Mouse (Mus musculus): ENCODE data around the gene Ldlrad3.

Gene Ldlrad3

DNA sequence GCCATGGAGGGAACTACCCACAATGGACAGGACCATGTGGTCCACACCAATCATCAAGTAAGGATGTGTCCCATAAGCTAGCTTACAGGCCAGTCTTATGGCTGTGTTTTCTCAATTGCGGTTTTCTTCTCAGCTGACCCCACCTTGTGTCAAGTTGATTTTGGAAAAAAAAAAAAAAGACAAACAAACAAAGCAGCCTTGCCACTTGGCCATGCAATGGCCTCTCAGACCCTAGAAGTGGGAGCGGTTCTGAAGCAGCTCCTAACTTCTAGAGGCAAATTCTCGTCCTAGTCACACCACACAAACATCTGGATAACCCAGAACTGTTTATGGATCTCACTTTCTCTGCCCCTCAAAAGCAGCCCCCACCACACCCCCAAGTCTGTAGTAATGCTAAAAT, 41.1 kb downstream of the Ldlrad3 start:
- no peak for DNase-seq (ENCODE audit: low read depth, low spot score)

GRCm38 (mm10) chr2:102144311-102144710, 41.9 kb downstream of the Ldlrad3 start:
- no peak for DNase-seq (ENCODE audit: low read depth, low spot score)

DNA sequence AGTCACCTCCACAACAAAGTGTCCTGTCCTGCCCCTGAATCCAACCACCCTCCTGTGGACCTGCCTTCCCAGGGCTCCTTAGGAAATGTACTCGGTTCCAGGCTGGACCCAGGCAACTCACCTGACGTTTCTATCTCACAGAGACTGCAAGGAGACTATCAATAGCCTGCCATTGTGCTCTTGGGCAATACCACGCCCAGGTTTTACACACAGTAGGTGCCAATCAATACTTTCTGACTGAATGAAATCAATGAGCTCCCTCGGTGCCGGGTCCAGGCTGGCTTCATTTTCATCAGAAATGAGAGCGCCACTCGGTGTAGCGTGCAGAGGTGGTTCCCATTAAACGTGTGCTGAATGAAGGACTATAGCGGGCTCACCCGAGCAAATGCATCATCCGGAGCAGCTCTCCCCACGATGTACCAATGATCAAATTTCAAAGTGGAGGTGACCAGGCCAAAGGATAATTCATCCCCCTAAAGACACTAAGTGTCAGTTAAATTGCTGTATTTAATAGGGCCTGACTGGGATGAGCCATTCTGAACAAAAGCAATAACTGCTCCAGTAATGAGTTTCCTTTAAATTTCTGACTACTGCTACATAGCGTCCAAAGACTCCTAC, 43.4 kb downstream of the Ldlrad3 start:
- DNase-seq (ENCODE audit: low read depth, low spot score), result no peak

GRCm38 (mm10) chr2:102142197-102142623, 44.0 kb downstream of the Ldlrad3 start:
- no peak for DNase-seq (ENCODE audit: low read depth, low spot score)

- no peak for DNase-seq (ENCODE audit: low read depth, low spot score)
Measured at GRCm38 (mm10) chr2:102141199-102141598, 45.0 kb downstream of the Ldlrad3 start.

DNA sequence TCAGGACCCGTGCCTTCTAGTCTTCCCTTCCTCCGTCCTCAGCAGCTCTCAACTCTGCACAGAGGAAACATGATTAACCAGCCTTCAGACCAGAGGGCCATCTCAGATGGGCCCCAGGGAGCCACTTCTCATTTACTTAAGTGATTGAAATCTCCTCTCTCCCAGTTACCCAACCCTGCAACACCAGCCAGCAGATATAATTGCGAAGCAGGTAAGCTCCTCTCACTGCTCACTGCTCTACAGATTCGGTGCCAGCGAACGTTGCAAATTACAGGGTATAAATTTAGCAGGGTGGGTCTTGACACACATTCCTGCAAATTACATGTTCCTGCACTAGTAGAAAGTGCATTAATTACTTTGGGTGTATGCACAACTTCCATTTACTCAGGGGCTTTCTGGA, 48.3 kb downstream of the Ldlrad3 start:
- DNase-seq (ENCODE audit: low read depth, low spot score), result no peak

GRCm38 (mm10) chr2:102136184-102136583, 50.0 kb downstream of the Ldlrad3 start:
- no peak for DNase-seq (ENCODE audit: low read depth, low spot score)

DNA sequence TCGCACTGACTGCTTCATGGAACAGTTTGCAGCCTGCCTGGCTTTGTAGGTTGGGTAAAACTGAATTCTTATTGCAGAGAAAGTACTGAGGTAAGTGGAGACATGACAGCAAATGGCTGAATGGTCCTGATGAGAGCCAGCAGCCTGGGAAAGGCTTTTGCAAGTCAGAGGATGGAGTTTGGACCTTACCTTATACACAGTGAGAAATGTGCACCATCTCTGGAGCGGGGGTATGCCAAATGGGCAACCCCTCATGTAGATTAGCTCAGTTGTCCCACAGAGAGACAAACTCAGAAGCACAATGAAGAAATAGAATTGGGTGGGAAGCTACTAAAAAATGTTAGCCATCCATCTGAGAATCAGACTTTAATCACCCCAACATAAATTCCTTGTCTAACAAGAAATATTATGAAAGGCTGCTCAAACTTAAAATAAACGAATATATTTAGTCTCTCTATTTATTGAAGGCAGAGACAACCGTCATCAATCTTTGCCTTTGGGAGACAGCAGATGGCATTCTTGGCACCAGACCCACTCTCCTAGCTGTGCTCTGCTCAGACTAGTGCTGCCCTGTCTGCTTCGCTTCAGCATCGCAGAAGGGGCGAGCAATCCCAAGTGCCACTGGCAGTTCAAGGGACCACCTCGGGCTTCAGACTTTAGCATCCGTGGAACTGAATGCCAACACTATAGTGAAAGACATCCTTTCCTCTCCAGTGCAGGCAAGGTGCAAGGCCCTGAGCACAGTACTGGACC, 51.5 kb downstream of the Ldlrad3 start:
- DNase-seq (ENCODE audit: low read depth, low spot score), result no peak

DNA sequence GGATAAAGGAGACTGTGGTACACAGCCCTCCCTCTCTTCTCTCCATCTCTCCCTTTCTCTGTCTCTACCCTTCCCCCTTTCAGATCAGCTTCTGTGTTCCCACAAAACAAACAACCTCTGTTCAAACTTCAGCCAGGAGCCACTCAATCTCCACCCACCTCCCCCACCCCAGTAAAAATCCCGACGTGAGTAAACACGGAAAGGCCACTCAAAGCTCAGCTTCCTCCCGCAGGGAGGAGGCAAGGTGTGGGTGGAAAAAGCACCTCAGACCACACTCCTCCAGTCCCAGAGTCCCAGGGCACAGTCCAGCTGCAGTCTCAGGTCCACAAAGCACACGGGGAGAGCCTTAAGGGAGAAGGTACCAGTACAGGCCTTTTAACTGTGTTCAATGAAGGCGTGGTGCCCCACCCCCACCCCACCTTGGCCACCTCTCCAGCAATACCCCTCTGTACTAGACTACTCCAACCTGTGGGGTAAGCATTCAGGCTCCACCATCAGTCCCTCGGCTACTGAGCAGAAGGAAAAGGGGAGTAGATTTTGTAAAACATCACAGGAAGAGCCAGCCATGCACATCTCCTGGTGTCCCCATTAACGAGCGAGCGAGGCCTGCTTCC, 53.1 kb downstream of the Ldlrad3 start:
- no peak for DNase-seq (ENCODE audit: low read depth, low spot score)

DNA sequence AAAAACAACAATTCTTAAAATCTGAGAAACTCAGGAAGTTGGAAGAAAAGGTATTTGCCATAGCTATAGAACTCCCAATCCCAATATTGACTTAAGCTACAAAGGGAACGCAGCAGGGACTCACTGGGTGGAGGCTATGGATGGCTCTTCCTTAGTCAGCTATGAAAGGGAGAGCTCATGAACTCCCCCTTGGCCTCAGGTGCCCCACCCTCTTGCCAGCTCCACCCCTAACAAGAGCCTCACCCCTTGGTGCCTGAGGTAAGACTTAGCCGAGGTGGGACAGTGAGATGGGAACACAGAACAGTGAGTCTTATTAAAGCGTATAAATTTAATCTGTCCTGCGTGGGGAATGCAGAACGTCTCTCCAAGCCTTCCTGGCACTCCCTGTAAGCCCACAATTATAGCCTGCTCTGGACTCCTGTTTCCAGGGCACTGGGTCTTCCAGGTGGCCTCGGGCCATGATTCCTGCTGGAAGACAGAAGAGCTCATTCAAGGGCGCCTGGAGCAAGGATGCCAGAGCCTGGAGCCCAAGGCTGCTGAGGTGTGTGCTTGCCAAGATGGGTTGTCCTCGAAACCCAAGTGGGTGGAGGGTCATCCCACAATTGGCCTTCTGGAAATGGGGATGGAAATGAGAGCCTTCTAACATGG, 55.9 kb downstream of the Ldlrad3 start:
- no peak for DNase-seq (ENCODE audit: low read depth, low spot score)

DNA sequence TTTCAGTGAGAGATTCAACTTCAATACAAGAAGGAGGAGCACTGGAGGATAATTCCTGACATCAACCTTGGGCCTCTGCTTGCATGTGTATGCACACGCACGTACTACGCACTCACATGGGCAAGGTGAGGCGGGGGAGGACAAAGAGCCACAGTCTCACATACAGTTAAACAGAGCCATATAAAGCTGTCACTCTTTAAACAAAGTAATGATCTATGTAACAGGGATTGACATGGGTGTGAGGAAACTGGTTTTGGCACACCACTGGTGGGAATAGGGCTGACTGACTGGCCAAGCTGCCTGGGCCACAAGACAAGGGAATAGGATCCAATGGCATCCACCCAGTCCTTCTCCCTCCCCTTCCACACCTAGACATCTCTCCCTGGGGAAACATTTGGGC, 57.0 kb downstream of the Ldlrad3 start:
- no peak for DNase-seq (ENCODE audit: low read depth, low spot score)

- DNase-seq (ENCODE audit: low read depth, low spot score), result no peak
Measured at GRCm38 (mm10) chr2:102128500-102129030, 57.6 kb downstream of the Ldlrad3 start.

GRCm38 (mm10) chr2:102127791-102128387, 58.3 kb downstream of the Ldlrad3 start:
- no peak for DNase-seq (ENCODE audit: low read depth, low spot score)

GRCm38 (mm10) chr2:102127221-102127620, 59.0 kb downstream of the Ldlrad3 start:
- DNase-seq (ENCODE audit: low read depth, low spot score), result no peak

DNA sequence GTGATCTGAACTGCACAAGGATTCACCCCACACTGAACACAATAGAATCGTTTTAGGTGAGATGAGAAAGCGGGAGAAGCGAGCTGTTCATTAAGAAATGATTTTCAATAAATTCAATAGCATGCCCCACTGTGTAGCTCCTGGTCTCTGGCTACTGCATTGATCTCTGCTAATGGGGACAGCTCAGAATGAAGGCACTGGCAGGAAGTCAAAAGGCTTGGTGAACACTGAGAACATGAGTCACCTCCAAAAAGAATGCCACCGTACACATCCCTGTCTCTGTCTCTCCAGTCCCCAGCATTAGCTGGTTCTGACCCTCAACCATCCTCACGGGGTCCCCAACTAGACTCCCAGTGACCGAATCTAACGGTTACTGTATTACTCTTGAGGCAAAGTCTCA, 60.1 kb downstream of the Ldlrad3 start:
- no peak for DNase-seq (ENCODE audit: low read depth, low spot score)

- no peak for DNase-seq (ENCODE audit: low read depth, low spot score)
Measured at GRCm38 (mm10) chr2:102125042-102125441, 61.1 kb downstream of the Ldlrad3 start.

DNA sequence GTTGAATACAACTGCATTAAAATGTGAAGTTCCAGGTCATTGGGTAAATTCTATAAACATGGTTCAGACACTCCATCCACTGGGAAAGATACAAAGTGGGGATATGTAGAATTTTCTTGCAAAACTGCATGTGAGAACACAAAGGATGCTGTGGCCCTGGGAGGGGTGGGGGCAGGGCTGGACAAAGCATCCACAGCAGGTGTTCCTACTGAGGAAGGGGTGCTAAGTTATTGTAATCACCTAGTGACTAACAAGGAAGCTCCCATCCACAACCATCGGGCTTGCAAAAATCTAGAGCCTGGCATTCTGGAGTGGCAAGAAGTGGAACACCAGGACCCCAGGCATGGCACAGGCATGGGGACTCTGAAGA, 64.1 kb downstream of the Ldlrad3 start:
- no peak for DNase-seq (ENCODE audit: low read depth, low spot score)

DNA sequence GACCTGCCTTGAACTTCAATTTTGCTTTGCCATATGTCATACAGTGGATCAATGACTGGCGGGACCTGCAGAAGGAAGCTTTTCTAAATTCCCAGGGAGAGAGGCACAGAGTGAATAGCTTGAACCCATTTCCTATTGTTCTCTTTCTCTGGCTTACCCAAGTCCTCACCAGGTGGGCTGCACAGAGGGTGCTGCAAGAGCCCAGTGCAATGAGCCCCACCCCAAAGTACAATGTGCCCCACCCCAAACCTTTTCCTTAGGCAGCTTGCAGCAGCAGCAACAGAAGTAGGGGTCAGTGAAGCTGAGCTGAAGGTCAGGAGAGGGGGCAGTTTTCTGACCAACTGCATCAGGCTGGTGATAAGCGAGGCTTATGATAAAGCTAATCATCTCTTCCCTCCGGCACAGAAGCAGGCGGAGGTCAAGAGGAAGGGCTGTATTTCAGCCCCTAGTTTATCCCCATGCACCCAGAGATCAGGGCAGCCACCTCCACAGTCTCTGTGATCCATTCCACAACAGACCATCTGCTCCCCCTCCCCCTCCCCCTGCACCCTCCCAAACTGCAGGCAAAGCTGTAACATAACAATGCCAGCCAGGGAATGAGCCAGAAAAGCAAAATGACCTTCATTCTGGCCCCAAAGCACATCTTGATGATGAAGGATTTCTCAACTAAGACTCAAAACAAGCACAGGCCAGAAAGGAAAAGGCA, 64.6 kb downstream of the Ldlrad3 start:
- no peak for DNase-seq (ENCODE audit: low read depth, low spot score)

DNA sequence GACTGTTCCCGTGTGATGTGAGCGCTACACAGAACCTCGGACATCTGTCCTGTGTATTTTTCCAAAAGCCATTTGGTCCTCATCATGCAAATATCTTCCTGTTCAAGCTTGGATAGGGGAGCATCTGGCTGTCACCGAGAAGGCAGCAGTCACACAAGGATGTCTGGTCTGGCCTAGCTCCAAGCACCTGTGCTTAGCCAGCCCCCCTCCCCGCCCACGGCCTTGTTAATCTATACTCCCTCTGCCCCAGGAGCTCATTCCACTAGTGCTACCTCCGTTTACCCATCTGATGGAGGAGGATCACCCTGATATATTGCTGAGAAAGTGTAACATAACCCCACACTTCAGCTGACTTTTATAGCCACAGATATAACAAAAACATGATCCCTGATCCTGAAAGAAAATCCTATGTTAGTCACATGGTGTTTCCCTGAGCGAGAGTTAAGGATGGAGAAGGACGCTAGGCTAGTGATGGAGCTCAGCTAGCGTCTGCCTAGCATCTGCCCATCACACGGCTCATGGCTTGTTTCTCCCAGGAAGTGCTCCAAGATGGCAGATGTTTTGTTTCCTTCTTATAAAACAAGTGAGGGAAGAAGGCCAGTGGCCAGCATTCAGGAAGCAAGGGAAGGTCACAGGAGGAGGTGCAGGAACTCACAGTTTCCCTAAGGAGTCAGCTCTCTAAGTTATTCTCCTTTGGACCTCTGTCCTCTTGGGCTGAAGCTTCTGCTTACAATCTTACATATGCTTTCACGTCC, 66.3 kb downstream of the Ldlrad3 start:
- DNase-seq (ENCODE audit: low read depth, low spot score), result no peak

DNA sequence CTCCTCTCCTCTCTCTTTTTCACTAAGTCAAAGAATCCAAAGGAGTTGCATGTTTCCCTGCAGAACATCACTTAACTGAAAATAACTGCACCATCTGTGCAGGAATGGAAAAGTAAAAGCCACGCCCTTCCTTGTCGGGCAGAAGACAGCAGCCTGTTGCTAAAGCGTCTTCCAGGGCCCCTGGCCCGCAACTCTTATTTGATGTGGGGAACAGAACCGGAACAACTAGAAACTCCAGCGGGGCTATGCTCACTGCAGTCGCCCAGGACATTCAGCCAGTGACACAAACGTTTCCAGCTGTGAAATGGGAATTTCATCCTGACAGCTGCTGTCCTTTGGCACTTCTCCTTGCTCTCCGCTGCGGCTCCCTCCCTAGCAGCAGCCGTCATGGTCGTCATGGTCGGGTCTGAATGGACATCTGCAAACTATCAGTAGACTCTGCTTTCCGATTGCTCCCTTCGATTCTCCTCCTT, 67.2 kb downstream of the Ldlrad3 start:
- DNase-seq (ENCODE audit: low read depth, low spot score), result no peak
